Mouse (Mus musculus) heart, embryonic 16.5 days (tissue): ENCODE measurements around the gene Mob2. TPM values are rescaled to one million over a fixed set of nuclear protein-coding genes. Genes with fewer than 3 reads are reported as not detected.

Experiments
- ATAC-seq: fragments of 200-750 bp; cut with Nextera tagmentation; replicated peaks from 2 replicates; pipeline ENCODE4 v1.8.0; 2017; ENCODE audit warnings: moderate number of reproducible peaks; ENCODE audit not compliant: insufficient read depth, low FRiP score; ENCODE audit errors: extremely low read depth
- H3K27ac ChIP-seq: fragments of 300-500 bp; sonication (generic); 2 replicates; pipeline ENCODE4 v1.5.1; 2014; ENCODE audit warnings: mild to moderate bottlenecking, low read length, control low read depth, moderate library complexity
- H3K27me3 ChIP-seq: fragments of 300-500 bp; sonication (generic); 2 replicates; pipeline ENCODE4 v1.6.1; 2014; ENCODE audit warnings: low read length, mixed read lengths; ENCODE audit not compliant: control insufficient read depth, insufficient read depth
- H3K36me3 ChIP-seq: fragments of 300-500 bp; sonication (generic); 2 replicates; pipeline ENCODE4 v1.6.1; 2014; ENCODE audit not compliant: control insufficient read depth, insufficient read depth
- H3K4me1 ChIP-seq: fragments of 300-500 bp; sonication (generic); 2 replicates; pipeline ENCODE4 v1.6.1; 2014; ENCODE audit warnings: low read length, mixed read lengths; ENCODE audit not compliant: control insufficient read depth, insufficient read depth
- H3K4me2 ChIP-seq: fragments of 300-500 bp; sonication (generic); 2 replicates; pipeline ENCODE4 v1.6.1; 2014; ENCODE audit warnings: low read depth, mild to moderate bottlenecking, control low read depth, low read length
- H3K4me3 ChIP-seq: fragments of 300-500 bp; sonication (generic); 2 replicates; pipeline ENCODE4 v1.5.1; 2014; ENCODE audit warnings: mild to moderate bottlenecking, control low read depth, low read length
- H3K9ac ChIP-seq: fragments of 300-500 bp; sonication (generic); 2 replicates; pipeline ENCODE4 v1.6.1; 2014; ENCODE audit warnings: low read length, control low read depth
- H3K9me3 ChIP-seq: fragments of 300-500 bp; sonication (generic); replicated peaks from 2 replicates; pipeline ENCODE4 v1.6.1; 2016; ENCODE audit warnings: low read length; ENCODE audit not compliant: control insufficient read depth
- WGBS: fragments of 180-500 bp; shearing (Covaris S2); extraction: QIAGEN DNeasy Blood & Tissue Kit; methylation state at CpG from one replicate; pipeline ENCODE4 v1.1.7; 2014; 5-methylcytosine and 5-hydroxymethylcytosine counted together
- microRNA-seq: library from miRNA; unstranded; fragments of <30 nt; microRNA quantifications from one replicate; pipeline ENCODE4, GENCODE M21; 2017
- polyA plus RNA-seq: library from polyadenylated mRNA; unstranded; fragments of >200 nt; fragmentation: Nextera tagmentation; extraction: Ambion mirVana; gene quantifications from 2 replicates; pipeline ENCODE4 v1.2.1, GENCODE M21; 2015

The Mob2 gene
- polyA plus RNA-seq, 1 experiment from 2014 or later, result 56.3 TPM

- no peak overlapping the region for H3K4me2 ChIP-seq
- H3K27me3 ChIP-seq, result no peaks in the 10 kb centered on the region
- H3K27ac ChIP-seq, result no peak overlapping the region
- H3K36me3 ChIP-seq, result no peaks in the 10 kb centered on the region
- H3K9ac ChIP-seq, result no peak overlapping the region
- no peaks in the 10 kb centered on the region for H3K9me3 ChIP-seq
- no peak overlapping the region for H3K4me3 ChIP-seq
- ATAC-seq, result no peak
- no peaks in the 10 kb centered on the region for H3K4me1 ChIP-seq
- WGBS, result 73% methylated on average over 6 of the region's 6 CpGs
Measured at GRCm38 (mm10) chr7:141978003-141978402, 82.9 kb downstream of the Mob2 start.

- 21% methylated on average over 7 of the region's 7 CpGs for WGBS
Measured at GRCm38 (mm10) chr7:141972831-141973619, 87.8 kb downstream of the Mob2 start.

GRCm38 (mm10) chr7:141966281-141966680 is 94.6 kb downstream of the Mob2 start:
- Histone ChIP-seq H3K4me1 (no peaks in the 10 kb centered on the region), H3K9ac (no peak overlapping the region), H3K4me2 (no peak overlapping the region), H3K9me3 (no peaks in the 10 kb centered on the region), H3K36me3 (no peaks in the 10 kb centered on the region), H3K4me3 (no peak overlapping the region), H3K27me3 (peaks cover 10% of the 10 kb centered on the region), H3K27ac (no peak overlapping the region)
- no peak for ATAC-seq
- 77% methylated on average over 2 of the region's 2 CpGs for WGBS

More at GRCm38 (mm10) chr7:141972831-141973619, 87.8 kb downstream of the Mob2 start:
- no peak overlapping the region for H3K9ac ChIP-seq
- no peaks in the 10 kb centered on the region for H3K4me1 ChIP-seq
- H3K9me3 ChIP-seq, result no peaks in the 10 kb centered on the region
- H3K4me3 ChIP-seq, result no peak overlapping the region
- no peak overlapping the region for H3K4me2 ChIP-seq
- ATAC-seq, result no peak
- H3K27ac ChIP-seq, result no peak overlapping the region
- no peaks in the 10 kb centered on the region for H3K36me3 ChIP-seq
- peaks cover 10% of the 10 kb centered on the region; the same call in 1 of the 2 replicates for H3K27me3 ChIP-seq

GRCm38 (mm10) chr7:141962521-141962920 is 98.3 kb downstream of the Mob2 start:
- no peak for ATAC-seq
- H3K4me2 ChIP-seq, result no peak overlapping the region
- H3K36me3 ChIP-seq, result no peaks in the 10 kb centered on the region
- H3K4me1 ChIP-seq, result no peaks in the 10 kb centered on the region
- no peak overlapping the region for H3K4me3 ChIP-seq
- H3K27ac ChIP-seq, result no peak overlapping the region
- H3K9ac ChIP-seq, result no peak overlapping the region
- H3K27me3 ChIP-seq, result peaks cover 4% of the 10 kb centered on the region
- 91% methylated on average over 3 of the region's 3 CpGs for WGBS
- H3K9me3 ChIP-seq, result no peaks in the 10 kb centered on the region

GRCm38 (mm10) chr7:141961491-141961890 is 99.4 kb downstream of the Mob2 start:
- Histone ChIP-seq H3K9ac (no peak overlapping the region), H3K4me2 (no peak overlapping the region), H3K27ac (no peak overlapping the region), H3K4me1 (no peaks in the 10 kb centered on the region), H3K9me3 (no peaks in the 10 kb centered on the region), H3K4me3 (no peak overlapping the region), H3K36me3 (no peaks in the 10 kb centered on the region), H3K27me3 (peaks cover 11% of the 10 kb centered on the region)
- no peak for ATAC-seq
- WGBS, result 79% methylated on average over 3 of the region's 3 CpGs

GRCm38 (mm10) chr7:141960926-141961325 is 99.9 kb downstream of the Mob2 start:
- Histone ChIP-seq H3K27me3 (peaks cover 12% of the 10 kb centered on the region), H3K4me3 (no peak overlapping the region), H3K4me2 (no peak overlapping the region), H3K36me3 (no peaks in the 10 kb centered on the region), H3K9ac (no peak overlapping the region), H3K4me1 (no peaks in the 10 kb centered on the region), H3K27ac (no peak overlapping the region), H3K9me3 (no peaks in the 10 kb centered on the region)
- 77% methylated on average over 2 of the region's 2 CpGs for WGBS
- no peak for ATAC-seq

- Histone ChIP-seq H3K27me3 (peaks cover 24% of the 10 kb centered on the region), H3K4me1 (no peaks in the 10 kb centered on the region), H3K4me2 (no peak overlapping the region), H3K9ac (no peak overlapping the region), H3K9me3 (no peaks in the 10 kb centered on the region), H3K27ac (no peak overlapping the region), H3K4me3 (no peak overlapping the region), H3K36me3 (no peaks in the 10 kb centered on the region)
- ATAC-seq, result no peak
- 53% methylated on average over 1 of the region's 1 CpGs for whole genome bisulfite sequencing
Measured at GRCm38 (mm10) chr7:141959133-141959532, 101.7 kb downstream of the Mob2 start.

Small RNAs within 50 kb of the gene (microRNA-seq; reads per million reads assigned to microRNA genes)
- gene Mir3104, result not detected

Other genes starting within 250 kb of the Mob2 start
- gene Muc5b, start 222.0 kb downstream of the Mob2 start, polyA plus RNA-seq, result 0.29 and 0.43 TPM in 2 replicates
- 43.5 and 46.6 TPM in 2 replicates for gene Tollip, start 142.6 kb downstream of the Mob2 start, polyA plus RNA-seq
- gene Brsk2, start 111.3 kb downstream of the Mob2 start, polyA plus RNA-seq, result 0.28 and 0.32 TPM in 2 replicates
- 9.3 and 11.1 TPM in 2 replicates for gene Dusp8, start 34.8 kb upstream of the Mob2 start, polyA plus RNA-seq
- gene Gm45618, start 59.7 kb upstream of the Mob2 start, polyA plus RNA-seq, result not detected in 2 replicates
- not detected in 2 replicates for gene Gm39115, start 75.0 kb upstream of the Mob2 start, polyA plus RNA-seq
- gene Gm45337, start 83.5 kb upstream of the Mob2 start, polyA plus RNA-seq, result not detected in 2 replicates
- not detected in 2 replicates for gene Gm29735, start 96.0 kb upstream of the Mob2 start, polyA plus RNA-seq
- not detected in 2 replicates for gene Gm4553, start 104.7 kb upstream of the Mob2 start, polyA plus RNA-seq
- not detected in 2 replicates for gene Krtap5-2, start 114.9 kb upstream of the Mob2 start, polyA plus RNA-seq
- gene Gm10153, start 129.3 kb upstream of the Mob2 start, polyA plus RNA-seq, result not detected in 2 replicates
- not detected in 2 replicates for gene Krtap5-3, start 140.3 kb upstream of the Mob2 start, polyA plus RNA-seq
- gene Gm7579, start 150.8 kb upstream of the Mob2 start, polyA plus RNA-seq, result not detected in 2 replicates
- gene Krtap5-5, start 168.9 kb upstream of the Mob2 start, polyA plus RNA-seq, result not detected in 2 replicates
- gene Gm40460, start 180.0 kb upstream of the Mob2 start, polyA plus RNA-seq, result not detected in 2 replicates
- not detected in 2 replicates for gene Gm2431, start 197.3 kb upstream of the Mob2 start, polyA plus RNA-seq
- gene Gm4559, start 213.3 kb upstream of the Mob2 start, polyA plus RNA-seq, result not detected in 2 replicates
- not detected in 2 replicates for gene Krtap5-1, start 236.1 kb upstream of the Mob2 start, polyA plus RNA-seq
- 0.18 TPM in 1 of 2 replicates, not detected in the other for gene Krtap5-4, start 242.5 kb upstream of the Mob2 start, polyA plus RNA-seq